In the genomic region with DNA sequence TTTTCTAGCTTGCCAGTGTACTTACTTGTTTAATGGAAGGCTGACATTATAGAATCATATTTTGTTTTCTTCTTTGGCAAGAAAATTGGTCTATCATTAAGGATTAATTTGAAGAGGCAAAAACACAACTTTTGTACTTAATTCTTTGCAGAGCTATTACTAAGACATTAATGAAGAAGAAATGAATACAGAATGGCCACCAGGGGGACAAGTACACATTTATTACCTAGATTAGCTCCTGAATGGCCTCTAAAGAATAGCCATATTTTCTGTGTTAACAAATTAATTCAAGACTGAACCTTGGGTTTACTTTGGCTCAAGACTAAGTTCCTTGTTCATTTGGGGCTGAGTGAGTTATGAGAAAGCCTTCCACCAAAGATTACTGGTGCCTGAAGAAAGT, we compare ENCODE assay signal across 23 mouse cellular contexts.
A peak's percentile ranks its signal among the peaks of the same experiment; 100 is the strongest.
DNase-seq lines count a peak whose midpoint lies in the region; ATAC-seq and TF ChIP-seq lines count a peak whose summit lies in the region.
"Had no signal": no experiment of that assay in that cellular context is flagged by ENCODE, and none has a peak within 500 bp of the region (broad histone marks: within the 10 kb centered on the region; RNA-seq: fewer than 3 reads in every experiment).

No protein-coding gene starts in this region.

- no peak for DNase-seq in hindbrain, postnatal 0 days (ENCODE audit: low spot score)
- no peak for DNase-seq in midbrain, postnatal 0 days (ENCODE audit: low spot score)
- DNase-seq in Patski (ENCODE audit: low read depth, low spot score): no peak
- no peak for DNase-seq in stomach, postnatal 0 days (ENCODE audit: low spot score)
- DNase-seq in cerebellum, adult 2 months: no peak
- DNase-seq in kidney, postnatal 10 days: no peak
- DNase-seq: adrenal gland, postnatal 14 days; cerebellum, postnatal 14 days; gastrocnemius, postnatal 10 days; heart, adult 18-20 months; heart, postnatal 4 days; kidney, adult 18-20 months; kidney, postnatal 25 days; right cerebral cortex, postnatal 4 days; thymus, postnatal 14 days had no signal

- no peak overlapping the region for H3K4me3 ChIP-seq in hindbrain, postnatal 0 days (ENCODE audit: low read length)
- no peak overlapping the region for H3K4me3 ChIP-seq in hindbrain, embryonic 16.5 days (ENCODE audit: low read length)
- no peak overlapping the region for H3K4me3 ChIP-seq in midbrain, postnatal 0 days (ENCODE audit: low read depth, low read length)
- H3K4me3 ChIP-seq in midbrain, embryonic 16.5 days (ENCODE audit: low read depth, low read length): no peak overlapping the region
- H3K4me3 ChIP-seq in stomach, postnatal 0 days (ENCODE audit: low read depth, low read length): no peak overlapping the region
- no peak overlapping the region for H3K4me3 ChIP-seq in cerebellum, adult 2 months (replicated peaks; ENCODE audit: insufficient read depth, low read depth, low read length)
- H3K4me3 ChIP-seq: forebrain, embryonic 13.5 days; hindbrain, embryonic 15.5 days; liver, embryonic 15.5 days; midbrain, embryonic 13.5 days had no signal

- no peaks in the 10 kb centered on the region for H3K9me3 ChIP-seq in hindbrain, postnatal 0 days (ENCODE audit: low read length)
- H3K9me3 ChIP-seq in hindbrain, embryonic 16.5 days (ENCODE audit: control insufficient read depth, low read length): no peaks in the 10 kb centered on the region
- H3K9me3 ChIP-seq in midbrain, postnatal 0 days (ENCODE audit: low read length): no peaks in the 10 kb centered on the region
- H3K9me3 ChIP-seq in midbrain, embryonic 16.5 days (replicated peaks; ENCODE audit: control insufficient read depth, low read length, poor library complexity, severe bottlenecking): no peaks in the 10 kb centered on the region
- H3K9me3 ChIP-seq in stomach, postnatal 0 days (ENCODE audit: control insufficient read depth, low read length): no peaks in the 10 kb centered on the region
- H3K9me3 ChIP-seq: forebrain, embryonic 13.5 days; hindbrain, embryonic 15.5 days; liver, embryonic 15.5 days; midbrain, embryonic 13.5 days had no signal

- no peak for TF ChIP-seq EP300 in stomach, postnatal 0 days (optimal IDR thresholded peaks at IDR 0.05)

- CTCF ChIA-PET in Patski (lab: Charles Lee): no interaction called here

- in situ Hi-C loops in Patski (cut with MboI; ENCODE audit: low pct_unique_long_range_greater_than_20kb): no loop called here

- 0 out of 2 replicates have a peak, but pooled peaks have one; percentile 4 for TF ChIP-seq CTCF in hindbrain, postnatal 0 days (IDR thresholded peaks at IDR 0.05; ENCODE audit: low read depth)
- TF ChIP-seq CTCF in midbrain, postnatal 0 days (IDR thresholded peaks at IDR 0.05): 0 out of 2 replicates have a peak, but pooled peaks have one; percentile 10
- TF ChIP-seq CTCF in Patski (IDR thresholded peaks at IDR 0.05): peak; percentile 8
- TF ChIP-seq CTCF in stomach, postnatal 0 days (IDR thresholded peaks at IDR 0.05; ENCODE audit: low read depth): peak; percentile 32
- TF ChIP-seq CTCF in cerebellum, adult 2 months (IDR thresholded peaks at IDR 0.05; ENCODE audit: borderline replicate concordance, insufficient read depth, low read depth, low read length): no peak

- ATAC-seq in hindbrain, postnatal 0 days: no peak
- no peak for ATAC-seq in hindbrain, embryonic 16.5 days
- no peak for ATAC-seq in midbrain, postnatal 0 days (ENCODE audit: low FRiP score)
- ATAC-seq in midbrain, embryonic 16.5 days: no peak
- ATAC-seq in Patski: no peak
- ATAC-seq in stomach, postnatal 0 days (ENCODE audit: low FRiP score, low TSS enrichment): no peak
- ATAC-seq: activated CD4-positive, CD25-positive, alpha-beta regulatory T cell, adult 4 months; forebrain, embryonic 13.5 days; lung, postnatal 0 days; midbrain, embryonic 13.5 days had no signal

- H3K36me3 ChIP-seq in hindbrain, postnatal 0 days (ENCODE audit: insufficient read depth, low read length): no peaks in the 10 kb centered on the region
- no peaks in the 10 kb centered on the region for H3K36me3 ChIP-seq in hindbrain, embryonic 16.5 days (ENCODE audit: control insufficient read depth, insufficient read depth, low read length)
- H3K36me3 ChIP-seq in midbrain, postnatal 0 days (ENCODE audit: insufficient read depth, low read length): no peaks in the 10 kb centered on the region
- H3K36me3 ChIP-seq in midbrain, embryonic 16.5 days (ENCODE audit: control insufficient read depth, insufficient read depth, low read length): no peaks in the 10 kb centered on the region
- no peaks in the 10 kb centered on the region for H3K36me3 ChIP-seq in stomach, postnatal 0 days (ENCODE audit: control insufficient read depth, insufficient read depth, low read length)
- H3K36me3 ChIP-seq: hindbrain, embryonic 15.5 days; liver, embryonic 15.5 days; midbrain, embryonic 13.5 days had no signal

- H3K9ac ChIP-seq in hindbrain, postnatal 0 days (replicated peaks; ENCODE audit: low read length): no peak overlapping the region
- no peak overlapping the region for H3K9ac ChIP-seq in hindbrain, embryonic 16.5 days (ENCODE audit: low read depth, low read length)
- H3K9ac ChIP-seq in midbrain, postnatal 0 days (replicated peaks; ENCODE audit: low read length, poor library complexity, severe bottlenecking): no peak overlapping the region
- no peak overlapping the region for H3K9ac ChIP-seq in midbrain, embryonic 16.5 days (ENCODE audit: low read depth, low read length)
- no peak overlapping the region for H3K9ac ChIP-seq in stomach, postnatal 0 days (ENCODE audit: low read length)
- H3K9ac ChIP-seq: forebrain, embryonic 13.5 days; hindbrain, embryonic 15.5 days; liver, embryonic 15.5 days; midbrain, embryonic 13.5 days had no signal

- no peak overlapping the region for H3K27ac ChIP-seq in hindbrain, postnatal 0 days
- no peak overlapping the region for H3K27ac ChIP-seq in hindbrain, embryonic 16.5 days (ENCODE audit: low read depth, low read length)
- no peak overlapping the region for H3K27ac ChIP-seq in midbrain, postnatal 0 days (ENCODE audit: low read depth, low read length)
- H3K27ac ChIP-seq in midbrain, embryonic 16.5 days (ENCODE audit: low read length): no peak overlapping the region
- no peak overlapping the region for H3K27ac ChIP-seq in stomach, postnatal 0 days (replicated peaks)
- no peak overlapping the region for H3K27ac ChIP-seq in cerebellum, adult 2 months (ENCODE audit: insufficient read depth, low read length)
- H3K27ac ChIP-seq: forebrain, embryonic 13.5 days; hindbrain, embryonic 15.5 days; liver, embryonic 15.5 days; midbrain, embryonic 13.5 days had no signal

- no peak overlapping the region for H3K4me2 ChIP-seq in hindbrain, postnatal 0 days (ENCODE audit: low read depth, low read length)
- H3K4me2 ChIP-seq in hindbrain, embryonic 16.5 days (ENCODE audit: low read length): no peak overlapping the region
- H3K4me2 ChIP-seq in midbrain, postnatal 0 days (ENCODE audit: low read depth, low read length, poor library complexity, severe bottlenecking): no peak overlapping the region
- no peak overlapping the region for H3K4me2 ChIP-seq in midbrain, embryonic 16.5 days (ENCODE audit: low read length)
- H3K4me2 ChIP-seq in stomach, postnatal 0 days (replicated peaks; ENCODE audit: low read depth): no peak overlapping the region
- H3K4me2 ChIP-seq: forebrain, embryonic 13.5 days; hindbrain, embryonic 15.5 days; liver, embryonic 15.5 days; midbrain, embryonic 13.5 days had no signal

- POLR2A ChIA-PET in Patski (lab: Charles Lee): no interaction called here

- TF ChIP-seq POLR2A in cerebellum, adult 2 months (IDR thresholded peaks at IDR 0.05; ENCODE audit: borderline replicate concordance, insufficient read depth, low read length): no peak

- H3K4me1 ChIP-seq in hindbrain, postnatal 0 days (ENCODE audit: insufficient read depth, low read length): no peaks in the 10 kb centered on the region
- no peaks in the 10 kb centered on the region for H3K4me1 ChIP-seq in hindbrain, embryonic 16.5 days (ENCODE audit: control insufficient read depth, insufficient read depth, low read depth, low read length)
- no peaks in the 10 kb centered on the region for H3K4me1 ChIP-seq in midbrain, postnatal 0 days (ENCODE audit: insufficient read depth, low read length)
- no peaks in the 10 kb centered on the region for H3K4me1 ChIP-seq in midbrain, embryonic 16.5 days (ENCODE audit: control insufficient read depth, insufficient read depth, low read length)
- no peaks in the 10 kb centered on the region for H3K4me1 ChIP-seq in stomach, postnatal 0 days (replicated peaks; ENCODE audit: control insufficient read depth, insufficient read depth)
- no peaks in the 10 kb centered on the region for H3K4me1 ChIP-seq in cerebellum, adult 2 months (ENCODE audit: control insufficient read depth, insufficient read depth, low read length)
- H3K4me1 ChIP-seq: forebrain, embryonic 13.5 days; hindbrain, embryonic 15.5 days; liver, embryonic 15.5 days; midbrain, embryonic 13.5 days had no signal

- no peaks in the 10 kb centered on the region for H3K27me3 ChIP-seq in hindbrain, postnatal 0 days (ENCODE audit: insufficient read depth, low read length)
- H3K27me3 ChIP-seq in hindbrain, embryonic 16.5 days (replicated peaks; ENCODE audit: control insufficient read depth, insufficient read depth, low read length): no peaks in the 10 kb centered on the region
- no peaks in the 10 kb centered on the region for H3K27me3 ChIP-seq in midbrain, postnatal 0 days (ENCODE audit: insufficient read depth, low read length)
- no peaks in the 10 kb centered on the region for H3K27me3 ChIP-seq in midbrain, embryonic 16.5 days (ENCODE audit: control insufficient read depth, insufficient read depth, low read depth, low read length)
- no peaks in the 10 kb centered on the region for H3K27me3 ChIP-seq in Patski
- no peaks in the 10 kb centered on the region for H3K27me3 ChIP-seq in stomach, postnatal 0 days (ENCODE audit: control insufficient read depth, insufficient read depth, low read length)
- H3K27me3 ChIP-seq in cerebellum, adult 2 months (ENCODE audit: control insufficient read depth, insufficient read depth, low read length): no peaks in the 10 kb centered on the region
- H3K27me3 ChIP-seq: forebrain, embryonic 13.5 days; hindbrain, embryonic 15.5 days; liver, embryonic 15.5 days; midbrain, embryonic 13.5 days had no signal
